Mouse (Mus musculus) megakaryocyte-erythroid progenitor cell, adult 5 weeks (primary cell): ENCODE data around the gene Rhbdd1. TPM values are rescaled to one million over a fixed set of nuclear protein-coding genes. Genes with fewer than 3 reads are reported as not detected.

Experiments used
- polyA plus RNA-seq: library from polyadenylated mRNA; stranded (reverse); fragments of >175 nt; gene quantifications from 2 replicates; pipeline ENCODE4 v1.2.3, GENCODE M21; 2012

The Rhbdd1 gene
- polyA plus RNA-seq = 0.77 and 0.80 TPM in 2 replicates

DNA sequence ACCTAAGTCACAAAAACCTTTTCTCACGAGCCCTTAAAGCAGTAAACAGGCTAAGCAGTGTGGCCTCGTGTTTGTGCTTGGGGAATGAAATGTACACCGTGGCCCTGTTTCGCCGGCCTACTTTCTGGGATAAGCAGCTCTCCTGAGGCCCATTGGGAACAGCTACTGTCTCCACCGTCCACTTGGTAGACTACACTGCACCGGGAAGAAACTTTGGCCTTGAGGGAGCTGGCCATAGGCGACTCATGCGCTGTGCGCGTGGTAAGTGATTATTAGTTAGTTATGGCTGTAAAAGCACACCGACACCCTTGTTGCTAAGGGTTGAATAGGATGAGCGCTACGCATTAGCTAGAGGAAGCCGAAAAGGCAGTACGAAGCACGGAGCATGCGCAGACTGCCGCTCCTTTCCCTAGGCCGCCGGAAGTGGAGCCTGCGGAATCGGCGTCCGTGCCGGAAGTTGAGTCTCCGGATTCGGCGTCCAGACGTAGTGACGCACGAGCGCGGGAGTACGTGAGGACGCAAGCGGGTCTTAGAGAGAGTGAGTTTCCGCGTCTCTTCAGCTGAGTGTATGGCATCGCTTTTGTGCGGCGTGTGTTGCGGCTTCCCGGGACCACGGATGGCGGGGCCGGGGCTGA, at the start of gene Rhbdd1:
TSS of gene Rhbdd1 (plus strand) at position 342 of the 635 bp plus-strand sequence.

DNA sequence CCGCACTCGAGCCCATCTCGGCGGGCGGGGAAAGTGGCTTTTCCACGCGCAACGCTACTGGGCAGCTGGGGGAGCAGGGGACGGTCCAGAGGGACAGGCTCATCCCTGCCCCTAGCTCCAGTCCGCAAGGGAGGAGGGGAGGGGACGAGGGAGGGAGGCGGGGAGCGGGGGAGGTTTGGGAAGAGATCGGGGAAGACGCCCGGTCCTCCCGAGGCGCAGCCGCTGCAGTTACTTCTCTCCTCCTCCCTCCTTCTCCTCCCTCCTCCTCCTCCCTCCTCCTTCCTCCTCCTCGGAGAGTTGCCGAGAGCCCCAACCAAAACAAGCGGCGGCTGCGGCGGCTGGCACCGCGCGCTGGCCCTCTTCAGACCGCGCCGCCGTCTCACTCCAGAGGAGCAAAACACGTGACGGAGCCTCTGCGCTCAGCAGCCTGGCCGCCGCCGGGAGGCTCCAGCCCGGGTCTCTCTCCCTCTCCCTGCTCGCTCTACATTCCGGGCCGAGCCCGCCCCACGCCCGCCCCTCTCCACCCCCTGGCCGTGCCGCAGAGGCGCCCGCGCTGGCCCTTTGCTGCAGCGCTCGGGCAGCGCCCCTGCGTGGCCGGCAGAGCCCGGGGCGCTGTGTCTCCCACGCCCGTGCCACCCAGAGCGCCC, 25.0 kb upstream of the Rhbdd1 start, which contains the start of gene Irs1:
TSS of gene Irs1 (minus strand) at position 266 of the 647 bp plus-strand sequence.

Other genes starting within 250 kb of the Rhbdd1 start
- gene Gm9747, start 83.3 kb upstream of the Rhbdd1 start, polyA plus RNA-seq = 0.02 TPM in 1 of 2 replicates, not detected in the other
- 0.03 and 0.13 TPM in 2 replicates for gene Irs1, start 25.0 kb upstream of the Rhbdd1 start, polyA plus RNA-seq